Mouse (Mus musculus): ENCODE data around the gene Nabp1. TPM values are rescaled to one million over a fixed set of nuclear protein-coding genes. Genes with fewer than 3 reads are reported as not detected.

Gene Nabp1
- total and polyA plus RNA-seq, 3 experiments = 5.4 to 10.0 TPM; not detected in 1

DNA sequence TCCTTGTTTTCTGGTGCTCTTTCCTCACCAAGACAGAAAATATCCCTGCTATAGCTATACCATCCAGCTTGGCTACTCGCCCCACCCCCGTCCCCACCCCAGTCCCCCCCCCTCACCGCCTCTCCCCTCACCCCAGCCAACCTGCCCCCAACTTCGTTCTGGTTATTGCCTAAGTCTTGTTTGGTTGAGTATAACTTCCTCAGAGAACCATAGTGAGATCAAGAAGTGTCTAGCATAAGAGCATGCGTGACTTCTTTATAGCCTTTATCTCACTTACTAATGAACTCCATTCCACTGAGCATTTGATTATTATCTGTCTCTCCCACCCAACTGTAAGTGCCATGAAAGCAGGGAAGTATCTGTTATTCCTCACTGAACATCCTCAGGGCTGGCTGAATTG, 24.1 kb upstream of the Nabp1 start:
- no peak for DNase-seq (ENCODE audit: low read depth, low spot score)
- no peaks in the 10 kb centered on the region for H3K27me3 ChIP-seq (ENCODE audit: control insufficient read depth in 1 of 2, insufficient read depth in 2 of 2, low read length in 2 of 2)
- no peak for TF ChIP-seq TAL1 (IDR thresholded peaks at IDR 0.05; ENCODE audit: low read length)
- no peak for TF ChIP-seq POLR2A (IDR thresholded peaks at IDR 0.05; ENCODE audit: control insufficient read depth in 1 of 2, insufficient read depth in 1 of 2, low read depth in 1 of 2, low read length in 2 of 2, poor library complexity in 1 of 2)
- TF ChIP-seq RAD21 (IDR thresholded peaks at IDR 0.05; ENCODE audit: low read depth, low read length) = no peak
- TF ChIP-seq USF1 (IDR thresholded peaks at IDR 0.05; ENCODE audit: low read depth, low read length) = no peak
- no peak for TF ChIP-seq JUND (IDR thresholded peaks at IDR 0.05; ENCODE audit: low read depth, low read length)
- TF ChIP-seq KAT2A (conservative IDR thresholded peaks at IDR 0.05; ENCODE audit: low read depth, low read length) = no peak
- no peak for TF ChIP-seq MAFK (IDR thresholded peaks at IDR 0.05; ENCODE audit: borderline replicate concordance, low read depth, low read length)
- TF ChIP-seq MXI1 (IDR thresholded peaks at IDR 0.05; ENCODE audit: low read depth, low read length) = no peak
- H3K79me2 ChIP-seq (ENCODE audit: control insufficient read depth, insufficient read depth, low read length, poor library complexity) = no peaks in the 10 kb centered on the region
- H3K36me3 ChIP-seq (ENCODE audit: control insufficient read depth in 1 of 2, insufficient read depth in 2 of 2, low read length in 2 of 2) = peaks cover 0 to 3% of the 10 kb centered on the region in 2 experiments; a peak in 1 of 4 replicates
- H3K9me3 ChIP-seq (replicated peaks; ENCODE audit: insufficient read depth, low read length) = no peaks in the 10 kb centered on the region
- no peak overlapping the region for H3K9ac ChIP-seq (ENCODE audit: control insufficient read depth, low read depth, low read length, poor library complexity, severe bottlenecking)
- H3K4me1 ChIP-seq (ENCODE audit: control insufficient read depth in 1 of 2, insufficient read depth in 2 of 2, low read length in 2 of 2) = peaks cover 1 to 2% of the 10 kb centered on the region in 2 experiments; a peak in 2 of 4 replicates
- no peak overlapping the region for H3K27ac ChIP-seq (ENCODE audit: control insufficient read depth, low read depth, low read length)
- H3K4me3 ChIP-seq (ENCODE audit: control insufficient read depth in 1 of 2, insufficient read depth in 1 of 2, low read depth in 2 of 2, low read length in 2 of 2) = no peak overlapping the region

DNA sequence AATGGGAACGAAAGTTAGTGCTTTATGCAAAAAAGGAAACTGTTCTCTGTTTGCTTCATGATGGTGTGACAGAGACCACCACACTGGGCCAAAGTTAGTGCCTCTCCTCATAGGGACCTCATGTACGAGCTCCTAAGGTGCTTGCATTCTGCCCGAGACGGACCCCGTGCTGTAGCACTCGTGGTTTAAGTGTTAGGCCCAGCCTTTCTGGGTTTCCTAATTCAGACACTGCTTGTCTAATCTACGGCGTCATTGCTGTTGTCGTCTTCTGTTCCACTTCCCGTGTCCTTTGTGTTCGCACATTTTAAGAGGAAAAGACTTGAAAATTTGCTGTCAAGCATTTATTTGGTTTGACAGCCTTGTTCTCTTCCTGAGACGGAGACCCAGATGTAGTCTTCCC, 23.0 kb upstream of the Nabp1 start:
- Histone ChIP-seq H3K9ac (ENCODE audit: control insufficient read depth, low read depth, low read length, poor library complexity, severe bottlenecking) (no peak overlapping the region), H3K79me2 (ENCODE audit: control insufficient read depth, insufficient read depth, low read length, poor library complexity) (no peaks in the 10 kb centered on the region)

DNA sequence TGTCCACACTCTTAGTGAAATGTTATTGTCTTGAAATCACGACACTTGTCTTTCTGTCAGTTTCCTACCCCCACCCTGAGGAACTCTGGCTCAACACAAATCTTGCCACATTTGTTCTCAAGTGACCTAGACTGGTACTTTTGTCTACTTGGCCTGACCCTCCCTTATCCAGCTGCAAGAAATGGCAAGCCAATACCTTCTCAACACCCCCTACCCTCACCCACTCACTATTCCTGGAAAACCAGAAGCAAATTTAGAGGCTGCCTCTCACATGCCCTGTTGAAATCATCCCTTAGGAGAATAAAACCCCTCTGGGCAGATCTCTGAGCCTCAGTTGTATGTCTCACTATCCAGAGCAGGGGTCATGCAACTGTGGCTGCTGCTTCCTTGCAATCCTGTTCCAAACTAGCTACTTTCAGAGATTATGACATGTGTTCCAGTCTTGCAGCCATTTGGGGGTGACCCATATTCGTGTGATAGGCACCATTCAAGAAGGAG, 20.4 kb upstream of the Nabp1 start:
- no peak for DNase-seq (ENCODE audit: low read depth, low spot score)
- no peak overlapping the region for H3K9ac ChIP-seq (ENCODE audit: control insufficient read depth, low read depth, low read length, poor library complexity, severe bottlenecking)
- no peak overlapping the region for H3K27ac ChIP-seq (ENCODE audit: control insufficient read depth, low read depth, low read length)
- H3K27me3 ChIP-seq (ENCODE audit: control insufficient read depth in 1 of 2, insufficient read depth in 2 of 2, low read length in 2 of 2) = no peaks in the 10 kb centered on the region
- no peaks in the 10 kb centered on the region for H3K9me3 ChIP-seq (replicated peaks; ENCODE audit: insufficient read depth, low read length)
- H3K4me1 ChIP-seq (ENCODE audit: control insufficient read depth in 1 of 2, insufficient read depth in 2 of 2, low read length in 2 of 2) = no peaks in the 10 kb centered on the region
- no peak overlapping the region for H3K4me3 ChIP-seq (ENCODE audit: control insufficient read depth in 1 of 2, insufficient read depth in 1 of 2, low read depth in 2 of 2, low read length in 2 of 2)
- no peaks in the 10 kb centered on the region for H3K79me2 ChIP-seq (ENCODE audit: control insufficient read depth, insufficient read depth, low read length, poor library complexity)
- peaks cover 0 to 3% of the 10 kb centered on the region in 2 experiments; a peak in 1 of 4 replicates for H3K36me3 ChIP-seq (ENCODE audit: control insufficient read depth in 1 of 2, insufficient read depth in 2 of 2, low read length in 2 of 2)
- TF ChIP-seq RCOR1 (IDR thresholded peaks at IDR 0.05; ENCODE audit: low read depth, low read length) (no peak), CHD1 (IDR thresholded peaks at IDR 0.05; ENCODE audit: low read depth, low read length) (no peak), EP300 (IDR thresholded peaks at IDR 0.05; ENCODE audit: low read depth in 1 of 2, low read length in 2 of 2) (no peak), ZMIZ1 (IDR thresholded peaks at IDR 0.05; ENCODE audit: low read depth, low read length) (no peak), MXI1 (IDR thresholded peaks at IDR 0.05; ENCODE audit: low read depth, low read length) (no peak), ETS1 (IDR thresholded peaks at IDR 0.05; ENCODE audit: low read depth, low read length) (no peak), CTCF (IDR thresholded peaks at IDR 0.05 in 2 of 3, conservative IDR thresholded peaks at IDR 0.05 in 1 of 3; ENCODE audit: control insufficient read depth in 1 of 3, insufficient read depth in 1 of 3, low read depth in 2 of 3, low read length in 3 of 3, poor library complexity in 1 of 3, severe bottlenecking in 1 of 3) (no peak), E2F4 (IDR thresholded peaks at IDR 0.05; ENCODE audit: borderline replicate concordance, low read depth, low read length) (no peak), HCFC1 (IDR thresholded peaks at IDR 0.05; ENCODE audit: low read depth, low read length) (no peak), TAL1 (IDR thresholded peaks at IDR 0.05; ENCODE audit: low read length) (no peak), UBTF (IDR thresholded peaks at IDR 0.05; ENCODE audit: borderline replicate concordance, insufficient read depth, low read depth, low read length) (no peak), MEF2A (IDR thresholded peaks at IDR 0.05; ENCODE audit: extremely low read depth, insufficient replicate concordance, low read depth, low read length, poor library complexity, severe bottlenecking) (no peak), POLR2A (IDR thresholded peaks at IDR 0.05; ENCODE audit: control insufficient read depth in 1 of 2, insufficient read depth in 1 of 2, low read depth in 1 of 2, low read length in 2 of 2, poor library complexity in 1 of 2) (no peak), TBP (IDR thresholded peaks at IDR 0.05; ENCODE audit: low read depth, low read length) (no peak), KAT2A (conservative IDR thresholded peaks at IDR 0.05; ENCODE audit: low read depth, low read length) (no peak), GABPA (IDR thresholded peaks at IDR 0.05; ENCODE audit: low read depth, low read length) (no peak), MYC (IDR thresholded peaks at IDR 0.05; ENCODE audit: low read depth, low read length) (no peak)

More for the DNA sequence above, 23.0 kb upstream of the Nabp1 start:
- Histone ChIP-seq H3K27ac (ENCODE audit: control insufficient read depth, low read depth, low read length) (no peak overlapping the region), H3K4me3 (ENCODE audit: control insufficient read depth in 1 of 2, insufficient read depth in 1 of 2, low read depth in 2 of 2, low read length in 2 of 2) (no peak overlapping the region), H3K9me3 (replicated peaks; ENCODE audit: insufficient read depth, low read length) (no peaks in the 10 kb centered on the region), H3K4me1 (ENCODE audit: control insufficient read depth in 1 of 2, insufficient read depth in 2 of 2, low read length in 2 of 2) (no peaks in the 10 kb centered on the region), H3K27me3 (ENCODE audit: control insufficient read depth in 1 of 2, insufficient read depth in 2 of 2, low read length in 2 of 2) (no peaks in the 10 kb centered on the region), H3K36me3 (ENCODE audit: control insufficient read depth in 1 of 2, insufficient read depth in 2 of 2, low read length in 2 of 2) (peaks cover 0 to 3% of the 10 kb centered on the region in 2 experiments; a peak in 1 of 4 replicates)
- no peak for DNase-seq (ENCODE audit: low read depth, low spot score)
- no peak for TF ChIP-seq EP300 (IDR thresholded peaks at IDR 0.05; ENCODE audit: low read depth in 1 of 2, low read length in 2 of 2)
- no peak for TF ChIP-seq ZC3H11A (IDR thresholded peaks at IDR 0.05; ENCODE audit: low read depth, low read length)
- no peak for TF ChIP-seq CHD2 (IDR thresholded peaks at IDR 0.05; ENCODE audit: low read length)
- no peak for TF ChIP-seq CTCF (IDR thresholded peaks at IDR 0.05 in 2 of 3, conservative IDR thresholded peaks at IDR 0.05 in 1 of 3; ENCODE audit: control insufficient read depth in 1 of 3, insufficient read depth in 1 of 3, low read depth in 2 of 3, low read length in 3 of 3, poor library complexity in 1 of 3, severe bottlenecking in 1 of 3)
- no peak for TF ChIP-seq NELFE (IDR thresholded peaks at IDR 0.05; ENCODE audit: low read depth, low read length)
- TF ChIP-seq NRF1 (IDR thresholded peaks at IDR 0.05; ENCODE audit: insufficient read depth, low read depth, low read length, poor library complexity, severe bottlenecking) = no peak
- TF ChIP-seq E2F4 (IDR thresholded peaks at IDR 0.05; ENCODE audit: borderline replicate concordance, low read depth, low read length) = no peak
- TF ChIP-seq SIN3A (IDR thresholded peaks at IDR 0.05; ENCODE audit: low read length) = no peak
- TF ChIP-seq KAT2A (conservative IDR thresholded peaks at IDR 0.05; ENCODE audit: low read depth, low read length) = no peak
- no peak for TF ChIP-seq ZNF384 (IDR thresholded peaks at IDR 0.05; ENCODE audit: low read depth, low read length)
- no peak for TF ChIP-seq JUND (IDR thresholded peaks at IDR 0.05; ENCODE audit: low read depth, low read length)

Data from MEL (cell line).